Comparison of ENCODE assay signal across 7 mouse cellular contexts in genomic region chr8:95426781-95427281, GRCm38 (mm10). TPM values are rescaled to one million over a fixed set of nuclear protein-coding genes. Genes with fewer than 3 reads are reported as not detected.
DNase-seq lines count a peak whose midpoint lies in the region; ATAC-seq and TF ChIP-seq lines count a peak whose summit lies in the region.

No protein-coding gene starts in this region.

- H3K36me3 ChIP-seq in spleen, adult 2 months (ENCODE audit: control insufficient read depth, insufficient read depth, low read length), result peaks cover 5% of the 10 kb centered on the region
- 0 out of 2 replicates have a peak, but pooled peaks cover 2% of the 10 kb centered on the region for H3K36me3 ChIP-seq in forebrain, embryonic 16.5 days (ENCODE audit: control insufficient read depth, insufficient read depth)
- peaks cover 15% of the 10 kb centered on the region for H3K36me3 ChIP-seq in midbrain, embryonic 14.5 days (ENCODE audit: control insufficient read depth, insufficient read depth, low read length)

- 93% methylated on average over 2 of the region's 2 CpGs for WGBS in spleen, adult 2 months
- 2% methylated on average over 2 of the region's 2 CpGs for WGBS in forebrain, embryonic 16.5 days
- WGBS in midbrain, embryonic 14.5 days, result 35% methylated on average over 2 of the region's 2 CpGs

- no peak for DNase-seq in spleen, adult 2 months (ENCODE audit: low read depth in 1 of 2, low spot score in 2 of 2)
- DNase-seq in spleen, postnatal 4 days (ENCODE audit: low spot score in 2 of 2), result no peak
- peak; percentile 36 for DNase-seq in kidney, adult 9 months
- peak; percentile 83 for DNase-seq in midbrain, embryonic 14.5 days
- no peak for DNase-seq in natural killer cell, adult 2 months (ENCODE audit: low spot score in 2 of 2)
- DNase-seq in right cerebral cortex, postnatal 25 days, result no peak

- no peak for TF ChIP-seq CTCF in spleen, adult 2 months (IDR thresholded peaks at IDR 0.05; ENCODE audit: extremely low read depth, insufficient read depth, insufficient read length, insufficient replicate concordance)

- H3K27ac ChIP-seq in spleen, adult 2 months (ENCODE audit: insufficient read depth, low read length), result peak overlapping the region; percentile 8; the same call in 1 of the 2 replicates
- peak overlapping the region; percentile 78 for H3K27ac ChIP-seq in forebrain, embryonic 16.5 days (ENCODE audit: low read length)
- peak overlapping the region; percentile 66 for H3K27ac ChIP-seq in midbrain, embryonic 14.5 days (replicated peaks; ENCODE audit: low read depth, low read length)

- no peak overlapping the region for H3K4me3 ChIP-seq in spleen, adult 2 months (ENCODE audit: extremely low read depth, insufficient read depth, insufficient read length)
- no peak overlapping the region for H3K4me3 ChIP-seq in forebrain, embryonic 16.5 days (replicated peaks; ENCODE audit: low read length)
- no peak overlapping the region for H3K4me3 ChIP-seq in midbrain, embryonic 14.5 days (replicated peaks; ENCODE audit: low read depth, low read length)

- H3K27me3 ChIP-seq in spleen, adult 2 months (ENCODE audit: control insufficient read depth, insufficient read depth, low read length), result no peaks in the 10 kb centered on the region
- no peaks in the 10 kb centered on the region for H3K27me3 ChIP-seq in forebrain, embryonic 16.5 days (replicated peaks; ENCODE audit: control insufficient read depth, insufficient read depth, low read length)
- no peaks in the 10 kb centered on the region for H3K27me3 ChIP-seq in midbrain, embryonic 14.5 days (ENCODE audit: control insufficient read depth, insufficient read depth, low read length)

- no peak for TF ChIP-seq POLR2A in spleen, adult 2 months (IDR thresholded peaks at IDR 0.05; ENCODE audit: low read depth, low read length)

- no peaks in the 10 kb centered on the region for H3K9me3 ChIP-seq in forebrain, embryonic 16.5 days (ENCODE audit: control insufficient read depth, low read length)
- no peaks in the 10 kb centered on the region for H3K9me3 ChIP-seq in midbrain, embryonic 14.5 days (ENCODE audit: control insufficient read depth, low read length)

- H3K9ac ChIP-seq in forebrain, embryonic 16.5 days (replicated peaks; ENCODE audit: low read depth, low read length), result no peak overlapping the region
- H3K9ac ChIP-seq in midbrain, embryonic 14.5 days (replicated peaks; ENCODE audit: low read length), result no peak overlapping the region

- peaks cover 11% of the 10 kb centered on the region for H3K4me1 ChIP-seq in spleen, adult 2 months (ENCODE audit: control insufficient read depth, insufficient read depth, insufficient read length)
- peaks cover 47% of the 10 kb centered on the region for H3K4me1 ChIP-seq in forebrain, embryonic 16.5 days (replicated peaks; ENCODE audit: control insufficient read depth, insufficient read depth, low read length)
- H3K4me1 ChIP-seq in midbrain, embryonic 14.5 days (ENCODE audit: control insufficient read depth, insufficient read depth, low read length), result peaks cover 50% of the 10 kb centered on the region

- H3K4me2 ChIP-seq in forebrain, embryonic 16.5 days (ENCODE audit: low read length), result peak overlapping the region; percentile 8; the same call in 1 of the 2 replicates
- H3K4me2 ChIP-seq in midbrain, embryonic 14.5 days (ENCODE audit: low read length), result peak overlapping the region; percentile 28

- ATAC-seq in forebrain, embryonic 16.5 days, result peak; percentile 67
- peak; percentile 61 for ATAC-seq in midbrain, embryonic 14.5 days (ENCODE audit: low FRiP score, low TSS enrichment)

RNA-seq across cellular contexts. Expression of gene Cfap20, which starts 7.8 kb away (rescaled TPM):
- 21.7 and 33.3 TPM in 2 replicates for polyA plus RNA-seq in spleen, adult 2 months (2012; rRNA removed)
- 139 and 141 TPM in 2 replicates for polyA plus RNA-seq in forebrain, embryonic 16.5 days (2015; fragmentation: Nextera tagmentation; extraction: Ambion mirVana)
- 133 TPM in 2 replicates for polyA plus RNA-seq in midbrain, embryonic 14.5 days (2014; fragmentation: Nextera tagmentation; extraction: Ambion mirVana)

Comparison
In these comparisons a context has a peak if more than half of its experiments do, and no peak if none do; other contexts are left out.
1. DNase-seq: peak in kidney, adult 9 months (single experiment) and midbrain, embryonic 14.5 days (single experiment); none in spleen, adult 2 months (0 of 2), spleen, postnatal 4 days (0 of 2), natural killer cell, adult 2 months (0 of 2) and right cerebral cortex, postnatal 25 days (single experiment).
2. H3K27ac ChIP-seq: peak in every context shown above with its lines; median percentile 78 in forebrain, embryonic 16.5 days; 66 in midbrain, embryonic 14.5 days; 8 in spleen, adult 2 months.